Mouse (Mus musculus) adrenal gland, adult (tissue): ENCODE measurements around the gene Pla2g5.
A peak's percentile ranks its signal among the peaks of the same experiment; 100 is the strongest.
"Not testable (repeated sequence)": the region's sequence is repeated elsewhere in the genome, so short reads cannot be mapped to it uniquely, and the experiment has no call there.

ENCODE experiments used
- DNase-seq, 2 experiments: peaks; one replicate each; pipeline ENCODE4 v3.0.0; 2022 to 2023; ENCODE audit warnings: low spot score in 1 of 2; ENCODE audit not compliant: inconsistent age in 2 of 2

The Pla2g5 gene

DNA sequence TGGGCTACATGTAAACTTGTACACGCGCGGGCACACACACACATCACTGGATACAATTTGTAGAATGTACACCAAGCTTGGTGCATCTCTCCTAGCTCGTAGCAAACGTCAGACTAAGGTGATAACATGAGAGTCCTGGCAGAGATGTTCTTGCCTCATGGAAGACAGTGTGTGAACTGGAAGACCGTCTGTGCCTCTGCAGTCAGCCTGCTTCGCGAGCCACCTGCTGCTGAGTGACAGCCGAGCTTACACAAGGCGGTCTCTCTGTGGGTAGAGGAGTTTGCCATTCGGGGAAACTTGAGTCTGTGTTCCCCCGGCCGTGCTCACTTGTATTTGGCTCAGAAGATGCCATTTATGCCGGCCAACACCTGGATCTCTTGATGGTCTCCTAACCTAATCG lies 4.8 kb downstream of the Pla2g5 start:
- DNase-seq, result no peak

DNA sequence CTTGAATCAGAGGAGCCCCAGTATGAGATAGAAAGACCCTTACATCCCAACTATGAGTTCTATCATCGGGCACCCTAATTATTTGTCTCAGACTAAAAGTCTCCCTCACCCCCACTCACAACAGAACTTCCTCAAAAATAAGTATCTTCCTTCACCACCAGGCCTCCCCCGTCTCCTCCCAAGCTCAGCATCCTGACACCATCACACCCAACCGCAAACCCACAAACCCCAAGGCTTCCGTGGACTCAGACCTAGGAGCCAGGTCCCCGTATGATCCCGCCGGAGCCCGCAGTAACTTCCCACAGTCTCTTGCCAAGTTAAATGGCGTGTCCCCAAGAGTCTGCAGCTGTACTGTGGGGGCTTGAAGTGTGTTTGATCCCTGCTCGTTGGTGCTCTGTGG lies 5.7 kb downstream of the Pla2g5 start:
- no peak for DNase-seq

DNA sequence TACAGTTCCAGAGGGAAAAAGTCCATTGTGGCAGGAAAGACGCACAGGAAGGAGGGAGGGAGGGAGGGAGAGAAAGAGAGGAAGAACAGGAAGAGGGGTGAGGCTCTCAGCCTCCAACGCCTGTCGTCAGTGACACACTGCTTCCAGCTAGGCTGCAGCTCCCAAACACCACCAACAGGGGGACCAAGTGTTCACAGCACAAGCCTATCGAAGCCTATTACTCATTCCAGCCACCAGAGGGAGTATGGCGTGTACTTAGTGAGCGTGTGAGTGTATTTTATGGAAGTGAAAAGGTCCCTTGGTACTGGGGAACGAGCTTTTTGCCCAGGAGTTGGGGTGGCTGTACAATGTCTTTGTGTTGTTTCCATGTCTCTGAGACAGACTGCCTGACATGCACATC lies 6.8 kb downstream of the Pla2g5 start:
- DNase-seq, result peak; percentile 60 to 84

DNA sequence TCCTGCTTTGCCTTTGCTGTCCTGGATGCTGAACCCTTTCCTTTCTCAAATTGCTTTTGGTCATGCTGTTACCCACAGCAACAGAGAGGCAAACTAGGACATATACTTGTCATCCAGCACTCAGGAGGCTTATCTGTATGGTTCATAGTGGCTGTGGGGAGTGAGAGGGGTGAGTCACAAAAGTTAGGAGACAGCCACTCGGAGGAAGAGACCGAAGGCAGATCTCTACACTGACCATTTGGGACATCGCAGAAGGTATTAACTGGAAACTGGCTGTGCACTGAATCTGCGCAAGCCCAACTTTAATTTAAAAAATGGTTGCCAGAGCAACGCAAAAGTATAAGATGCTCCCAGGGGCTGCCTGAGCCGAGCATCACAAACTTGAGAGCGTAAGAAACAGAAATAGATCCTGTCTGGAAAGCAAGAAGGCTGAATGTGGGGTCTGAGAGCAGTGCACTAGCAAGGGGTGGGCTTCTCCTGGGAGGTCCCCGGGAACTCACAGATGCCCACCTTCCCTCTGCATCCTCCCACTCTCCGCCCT lies 8.1 kb downstream of the Pla2g5 start:
- DNase-seq, result no peak

DNA sequence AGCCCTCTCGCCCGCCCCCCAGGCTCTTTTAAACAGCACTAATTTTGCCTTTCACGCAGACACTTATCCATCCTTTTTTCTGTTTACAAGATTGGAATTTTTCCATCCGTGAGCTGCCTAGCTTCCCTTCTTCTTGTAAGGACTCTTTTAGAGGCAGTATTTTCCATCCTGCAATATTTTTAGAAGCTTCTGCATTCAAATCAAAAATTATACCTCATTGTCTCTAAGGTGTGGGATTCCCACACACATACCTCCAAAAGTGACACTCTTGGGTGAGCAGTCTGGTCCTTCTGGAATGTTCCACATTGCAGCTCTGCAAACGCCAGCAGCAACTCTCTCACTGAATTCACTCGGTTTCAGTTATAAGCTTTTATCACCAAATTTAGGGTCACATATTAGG lies 10.3 kb downstream of the Pla2g5 start:
- DNase-seq, result no peak

DNA sequence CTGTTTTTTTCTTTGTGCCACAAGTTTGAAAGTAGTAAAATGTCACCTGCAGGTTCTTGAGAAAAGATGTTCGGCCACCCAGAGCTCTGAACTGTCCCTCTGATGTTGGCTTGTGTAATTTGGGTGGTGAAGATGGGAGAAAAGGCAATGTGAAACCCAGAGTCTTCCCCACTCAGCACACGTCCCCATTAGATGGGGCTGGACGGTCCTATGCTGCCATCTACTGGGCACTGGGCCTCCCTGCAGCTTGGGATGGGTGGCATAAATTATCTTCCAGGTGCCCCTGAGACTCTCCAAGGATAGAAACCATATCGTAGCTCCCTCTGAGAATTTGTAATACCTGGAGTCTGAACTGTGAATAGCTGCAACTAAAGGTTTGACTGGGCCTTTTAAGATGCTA lies 11.8 kb downstream of the Pla2g5 start:
- peak; percentile 71 to 89 for DNase-seq

DNA sequence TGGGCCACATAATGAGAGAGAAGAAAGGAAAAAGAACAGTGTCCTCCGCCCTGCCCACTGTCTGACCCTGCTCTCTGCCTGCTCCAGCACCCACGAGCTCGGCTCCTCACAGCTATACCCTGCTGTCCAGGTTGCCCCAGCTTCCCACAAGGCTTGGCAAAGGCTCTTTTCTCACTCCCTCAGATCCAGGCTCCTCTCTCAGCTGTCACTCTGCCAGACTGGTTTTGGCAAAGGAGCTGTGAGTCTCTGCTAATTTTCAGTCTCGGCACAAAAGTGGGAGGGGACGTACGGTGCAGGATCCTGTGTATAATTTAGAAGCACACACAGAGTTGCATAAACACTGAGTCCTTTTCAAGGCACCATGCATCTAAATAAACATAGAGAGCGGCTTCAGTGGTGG lies 21.9 kb downstream of the Pla2g5 start:
- no peak for DNase-seq

DNA sequence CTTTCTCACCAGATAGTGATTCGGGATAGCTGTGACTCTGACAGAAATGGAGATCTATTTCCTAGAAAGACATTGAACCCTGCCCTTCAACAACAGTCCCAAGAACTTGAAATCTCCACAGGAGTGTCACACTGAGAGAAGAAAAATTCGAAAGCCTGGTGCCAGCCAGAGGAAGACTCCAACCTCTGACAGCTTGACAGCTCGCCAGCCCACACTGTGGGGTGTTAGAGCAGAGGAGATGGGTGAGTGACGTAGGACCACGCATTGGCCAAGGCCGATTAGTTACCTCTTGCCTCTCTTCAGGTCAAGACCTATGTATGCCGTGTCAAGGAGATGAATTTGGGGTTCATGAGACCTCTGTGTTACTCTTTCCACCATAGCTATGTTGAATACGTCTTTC lies 22.6 kb downstream of the Pla2g5 start:
- no peak for DNase-seq

DNA sequence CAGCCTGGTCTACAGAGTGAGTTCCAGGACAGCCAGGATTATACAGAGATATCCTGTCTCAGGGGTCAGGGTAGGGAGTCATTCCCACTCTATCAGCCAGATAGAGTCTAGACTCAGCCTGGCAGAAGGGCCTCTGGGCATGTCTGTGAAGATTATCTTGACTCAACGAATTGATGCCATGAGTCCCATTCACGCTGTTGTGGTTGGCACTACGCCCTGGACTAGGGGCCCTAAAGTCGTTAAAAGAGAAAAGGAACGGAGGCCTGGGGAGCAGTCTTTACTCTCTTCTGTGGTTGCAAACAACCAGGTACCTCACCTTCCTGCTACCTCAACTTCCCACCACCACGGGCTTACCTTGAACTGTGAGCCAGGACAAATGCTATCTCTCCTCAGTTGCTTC lies 23.5 kb downstream of the Pla2g5 start:
- DNase-seq, result no peak

DNA sequence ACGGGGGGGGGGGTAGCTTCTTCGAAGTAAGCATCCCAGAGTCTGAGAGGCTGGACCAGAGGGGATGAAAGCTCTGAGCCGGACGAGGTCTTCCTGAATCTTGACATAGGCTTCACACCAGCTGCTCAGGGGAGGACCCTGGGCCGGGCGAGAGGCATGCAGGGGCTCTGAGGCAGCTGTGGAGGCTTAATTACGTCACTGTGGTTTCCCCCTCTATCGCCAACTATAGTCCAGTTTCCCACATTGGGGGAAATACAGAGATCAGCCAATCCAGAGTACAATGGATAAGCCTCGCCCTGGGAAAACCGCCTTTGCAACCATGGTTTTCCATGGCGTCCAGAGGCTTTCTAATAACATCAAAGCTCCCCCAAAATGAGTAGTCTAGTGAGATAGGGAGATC lies 36.1 kb downstream of the Pla2g5 start:
- DNase-seq, result no peak

DNA sequence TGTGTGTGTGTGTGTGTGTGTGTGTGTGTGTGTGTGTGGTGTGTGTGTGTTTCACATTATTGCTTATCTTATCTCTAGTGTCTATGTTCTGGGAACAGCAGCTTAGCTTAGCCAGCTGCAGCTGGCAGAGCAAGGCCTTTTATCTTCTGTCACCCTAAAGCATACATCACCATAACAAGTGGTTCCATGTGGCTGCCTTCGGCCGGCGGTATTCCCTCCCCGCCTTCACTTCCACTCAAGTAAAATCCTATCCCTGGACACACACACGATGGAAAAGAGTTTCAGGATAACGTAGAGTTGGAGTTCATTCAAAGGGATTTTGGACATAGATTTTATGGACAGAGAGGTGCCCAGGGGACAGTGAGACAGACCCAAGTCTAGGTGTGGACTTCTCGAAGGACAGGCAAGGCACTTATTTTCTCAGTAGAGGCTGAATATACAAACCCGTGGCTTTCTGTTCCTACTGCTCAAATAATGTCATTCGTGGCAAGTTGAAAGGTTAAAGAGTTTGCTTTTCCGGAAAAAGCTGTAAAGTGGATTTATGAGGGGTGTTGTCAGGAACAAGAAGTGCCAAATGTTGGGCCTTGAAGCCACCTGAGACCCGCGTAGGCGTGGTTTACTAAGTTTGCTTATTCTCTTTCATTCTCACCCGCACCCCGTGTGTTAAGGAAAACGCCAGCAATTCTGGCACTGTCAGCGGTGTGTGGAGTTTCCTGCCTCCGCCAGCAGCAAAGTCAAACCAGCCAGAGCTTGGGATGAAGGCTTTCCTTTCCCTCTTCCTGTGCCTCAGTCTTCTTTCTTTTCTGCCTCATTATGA lies 37.3 kb downstream of the Pla2g5 start:
- DNase-seq, result peak in 1 of 2 experiments; percentile 55

DNA sequence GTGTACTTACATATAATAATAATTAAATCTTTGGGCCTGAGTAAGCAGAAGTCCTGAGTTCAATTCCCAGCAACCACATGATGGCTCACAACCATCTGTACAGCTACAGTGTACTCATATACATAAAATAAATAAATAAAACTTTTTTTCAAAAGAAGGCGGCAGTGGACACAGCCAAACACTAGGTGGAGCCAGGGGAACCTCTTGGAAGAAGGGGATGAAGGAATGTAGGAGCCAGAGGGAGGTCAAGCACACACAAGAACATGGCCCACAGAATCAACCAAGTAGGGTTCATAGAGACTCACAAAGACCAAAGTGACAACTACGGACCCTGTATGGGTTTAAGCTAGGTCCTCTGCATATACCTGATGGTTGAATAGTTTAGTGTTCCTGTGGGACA lies 38.6 kb downstream of the Pla2g5 start:
- DNase-seq, result no peak

DNA sequence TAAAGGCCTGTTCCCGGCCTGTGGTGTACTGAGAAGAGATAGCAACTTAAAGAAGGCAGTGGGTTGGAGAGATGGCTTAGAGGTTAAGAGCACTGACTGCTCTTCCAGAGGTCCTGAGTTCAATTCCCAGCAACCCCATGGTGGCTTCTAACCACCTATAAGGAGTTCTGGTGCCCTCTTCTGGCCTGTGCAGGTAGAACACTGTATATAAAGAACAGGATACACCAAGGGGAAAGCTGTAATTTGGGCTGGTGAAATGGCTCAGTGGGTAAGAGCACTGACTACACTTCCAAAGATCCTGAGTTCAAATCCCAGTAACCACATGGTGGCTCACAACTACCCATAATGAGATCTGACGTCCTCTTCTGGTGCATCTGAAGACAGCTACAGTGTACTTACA lies 39.1 kb downstream of the Pla2g5 start:
- DNase-seq, result not testable (repeated sequence)

DNA sequence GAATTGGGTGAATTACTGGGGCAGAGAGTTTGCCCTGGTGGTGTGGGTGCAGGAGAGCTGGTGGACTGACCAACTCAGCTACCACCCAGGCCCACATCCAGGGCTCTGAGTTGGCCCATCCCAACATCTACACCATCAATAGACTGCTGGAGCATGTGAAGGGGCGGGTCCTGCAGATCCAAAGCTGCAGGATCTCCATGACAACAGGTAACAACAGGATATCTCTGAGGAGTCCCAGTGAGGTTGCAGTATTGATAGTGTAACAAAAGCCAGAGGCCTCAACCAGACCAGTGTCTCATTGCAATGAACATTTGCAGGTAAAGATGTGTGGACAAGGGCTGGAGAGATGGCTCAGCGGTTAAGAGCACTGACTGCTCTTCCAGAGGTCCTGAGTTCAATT lies 42.2 kb downstream of the Pla2g5 start:
- DNase-seq, result no peak

DNA sequence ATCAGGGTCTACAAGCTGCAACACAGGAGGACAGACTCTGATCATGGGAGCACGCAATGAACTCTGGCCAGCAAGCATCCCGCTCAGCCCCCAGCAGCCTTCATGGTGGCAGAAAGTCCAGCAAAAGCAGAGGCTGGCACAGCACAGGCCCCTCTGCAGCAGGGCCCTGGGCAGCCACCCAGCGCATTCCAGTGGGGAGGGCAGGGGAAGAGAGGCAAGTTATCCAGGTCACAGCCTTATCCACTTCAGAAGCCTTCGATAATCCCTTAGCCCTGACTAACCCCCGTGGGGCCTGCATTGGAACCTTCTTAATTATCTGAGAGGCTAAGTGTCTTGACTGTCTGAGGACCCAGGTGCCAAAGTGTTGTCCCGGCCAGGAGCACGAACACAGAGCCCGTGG lies 44.2 kb downstream of the Pla2g5 start:
- DNase-seq, result peak; percentile 73 to 86

DNA sequence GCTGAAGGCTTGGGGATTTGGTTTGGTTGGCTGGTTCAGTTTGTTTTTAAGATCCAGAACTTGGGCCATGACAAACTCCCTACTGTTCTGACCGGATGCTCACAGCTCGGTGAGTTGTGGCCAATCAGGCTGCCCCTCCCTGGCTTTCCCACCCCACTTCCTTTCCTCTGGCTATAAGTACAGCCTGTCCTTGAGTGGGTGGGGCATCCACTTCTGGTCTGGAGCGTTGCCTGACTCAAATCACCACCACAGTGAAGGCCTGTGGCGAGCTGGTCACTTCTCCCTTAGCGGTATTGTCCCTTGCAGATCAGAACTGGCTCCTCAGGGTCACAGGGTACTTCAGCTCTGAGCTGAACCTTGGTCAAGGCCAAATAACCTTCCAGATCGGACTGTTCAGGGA lies 45.5 kb downstream of the Pla2g5 start:
- DNase-seq, result peak; percentile 63 to 66

DNA sequence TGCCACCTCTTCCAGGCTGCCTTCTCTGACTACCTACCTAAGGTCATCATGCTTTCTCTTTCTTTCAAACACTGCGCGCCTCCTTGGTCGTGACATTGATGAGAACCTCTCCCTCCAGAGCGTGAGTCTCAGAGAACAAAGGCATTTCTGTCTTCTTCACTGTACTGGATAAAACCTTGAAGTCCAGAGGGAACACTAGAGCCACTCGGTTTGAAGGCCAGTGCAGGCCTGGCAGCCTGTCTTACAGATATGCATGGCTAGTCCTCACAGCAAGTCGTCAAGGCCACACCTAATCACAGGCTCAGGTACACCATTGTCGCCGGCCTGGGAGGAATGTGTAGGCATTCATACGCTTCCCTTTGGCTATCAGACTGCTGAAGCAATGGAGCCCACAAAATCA lies 47.1 kb downstream of the Pla2g5 start:
- DNase-seq, result peak in 1 of 2 experiments; percentile 35

DNA sequence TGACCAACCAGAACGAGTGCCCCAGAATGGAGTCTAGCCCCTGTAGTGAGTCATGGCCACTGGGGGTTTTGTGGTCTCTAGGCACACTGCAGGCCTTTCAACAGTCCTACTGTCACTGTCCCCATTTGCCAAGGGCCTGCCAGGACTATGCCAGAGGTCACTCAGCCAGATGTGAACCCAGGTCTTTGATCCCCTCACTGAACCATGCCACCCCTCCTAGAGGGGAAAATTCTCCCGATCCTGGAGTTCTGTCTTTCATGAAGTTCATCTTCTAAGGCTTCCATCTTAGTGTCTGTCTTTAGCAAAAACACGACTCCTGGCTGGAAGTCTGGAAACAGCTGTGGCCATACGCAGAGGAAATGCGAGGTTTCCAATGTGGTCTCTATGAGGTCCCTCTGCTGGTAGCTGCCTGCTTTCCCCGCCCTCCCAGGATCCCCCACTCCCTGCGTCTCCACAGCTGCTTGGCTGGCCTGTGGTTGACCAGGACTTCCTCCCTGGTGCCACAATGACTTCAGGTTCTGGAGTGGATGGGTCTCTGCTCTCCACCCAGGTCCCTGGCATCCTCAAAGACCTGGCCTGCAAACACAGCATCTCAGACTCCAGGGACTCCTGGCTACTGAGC lies 56.3 kb downstream of the Pla2g5 start:
- no peak for DNase-seq

DNA sequence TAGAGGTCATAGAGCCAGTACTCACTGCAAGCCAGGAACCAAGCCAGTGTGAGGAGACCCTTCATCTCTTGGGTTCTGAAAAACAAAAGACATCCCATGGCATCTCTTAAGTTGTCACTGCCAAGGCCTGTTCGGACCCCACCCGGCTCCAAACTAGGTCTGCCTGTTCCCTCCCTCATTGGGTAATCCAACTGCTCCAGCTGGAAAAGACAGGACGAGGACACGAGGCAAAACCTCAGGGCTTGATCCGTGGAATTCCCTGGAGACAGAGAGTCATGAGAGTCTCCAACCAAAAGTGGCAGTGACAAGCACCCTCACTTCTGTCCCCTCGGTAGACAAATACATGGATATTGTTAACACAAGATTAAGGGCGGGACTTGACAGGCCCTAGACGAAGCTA lies 57.1 kb downstream of the Pla2g5 start:
- no peak for DNase-seq

DNA sequence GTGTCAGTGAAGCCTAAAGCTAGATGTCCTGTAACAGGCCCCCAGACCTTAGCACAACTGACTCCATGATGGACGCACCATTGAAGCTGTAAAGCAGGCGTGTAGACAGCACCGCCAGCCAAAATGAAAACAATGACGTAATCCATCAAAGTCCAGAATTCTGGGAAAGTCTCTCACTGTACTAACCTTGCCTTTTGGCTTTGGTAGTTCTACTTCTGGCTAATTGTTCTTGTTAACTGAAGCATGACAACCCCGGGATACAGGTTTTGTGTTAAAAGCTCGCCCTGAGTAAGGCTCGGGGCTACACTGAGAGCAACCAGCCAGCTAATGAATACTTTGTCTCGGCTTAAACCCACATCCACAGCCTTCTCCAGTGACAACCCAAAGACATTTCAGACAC lies 58.0 kb downstream of the Pla2g5 start:
- DNase-seq, result no peak

DNA sequence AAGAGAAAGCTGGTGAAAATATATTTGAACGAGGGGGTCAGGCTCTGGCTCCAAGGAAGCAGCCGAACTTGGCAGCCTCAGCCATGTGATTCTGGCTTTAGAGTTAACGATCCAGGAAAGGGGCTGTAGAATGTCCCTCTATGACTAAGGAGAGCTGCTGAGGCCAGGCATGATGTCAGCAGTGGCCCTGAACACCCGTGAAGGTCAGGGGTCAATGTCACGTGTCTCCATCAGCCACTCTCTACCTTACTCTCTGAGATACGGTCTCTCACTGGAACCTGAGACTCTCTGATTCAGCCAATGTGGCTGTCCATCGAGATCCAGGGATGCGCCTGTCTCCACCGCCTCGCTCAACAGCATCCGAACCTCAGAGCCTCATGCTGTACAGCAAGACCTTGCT lies 60.4 kb downstream of the Pla2g5 start:
- DNase-seq, result peak; percentile 65 to 66

DNA sequence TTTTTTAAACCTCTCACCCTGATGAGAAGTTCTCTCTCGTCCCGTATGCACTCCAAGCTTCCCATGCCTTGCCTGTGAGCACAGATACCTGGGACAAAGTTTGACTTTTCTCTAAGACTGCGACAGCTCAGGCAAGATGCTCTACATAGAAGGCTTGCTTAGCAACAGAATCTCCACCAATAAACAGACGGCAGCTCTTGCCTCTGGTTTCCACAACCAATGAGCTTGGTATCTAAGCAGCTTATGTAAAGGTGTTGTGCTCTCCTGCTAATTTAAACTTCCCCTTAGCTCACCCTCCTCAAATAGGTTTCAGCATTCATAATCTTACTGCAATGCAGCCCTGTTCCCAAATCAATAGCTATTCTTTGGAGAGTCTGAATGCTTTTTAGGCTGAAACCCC lies 61.7 kb downstream of the Pla2g5 start:
- no peak for DNase-seq
